Mouse (Mus musculus): ENCODE measurements around the gene Fxyd7.

Gene Fxyd7

GRCm38 (mm10) chr7:31050921-31051320 is 346 bp downstream of the Fxyd7 start:
- no peak for DNase-seq (ENCODE audit: low read depth)

GRCm38 (mm10) chr7:31050487-31050886 is 780 bp downstream of the Fxyd7 start:
- no peak for DNase-seq (ENCODE audit: low read depth)

GRCm38 (mm10) chr7:31049846-31050281 is 1.4 kb downstream of the Fxyd7 start:
- no peak for DNase-seq (ENCODE audit: low read depth)

GRCm38 (mm10) chr7:31049135-31049845 is 2.0 kb downstream of the Fxyd7 start:
- DNase-seq (ENCODE audit: low read depth) = peak; percentile 51

GRCm38 (mm10) chr7:31042431-31042910 is 8.8 kb downstream of the Fxyd7 start, which contains the start of gene Fxyd5:
TSS of gene Fxyd5 (minus strand) at chr7:31042481.
- DNase-seq (ENCODE audit: low read depth) = peak; percentile 21

- peak; percentile 91 for DNase-seq (ENCODE audit: low read depth)
These were observed 9.5 kb downstream of the Fxyd7 start for GRCm38 (mm10) chr7:31041662-31042315.

GRCm38 (mm10) chr7:31041023-31041407 is 10.3 kb downstream of the Fxyd7 start:
- DNase-seq (ENCODE audit: low read depth) = peak; percentile 56

GRCm38 (mm10) chr7:31040281-31041022 is 10.8 kb downstream of the Fxyd7 start:
- DNase-seq (ENCODE audit: low read depth) = peak; percentile 45

GRCm38 (mm10) chr7:31039011-31039410 is 12.3 kb downstream of the Fxyd7 start:
- DNase-seq (ENCODE audit: low read depth) = no peak

GRCm38 (mm10) chr7:31037675-31038074 is 13.6 kb downstream of the Fxyd7 start:
- peak; percentile 80 for DNase-seq (ENCODE audit: low read depth)

- DNase-seq (ENCODE audit: low read depth) = peak; percentile 96
These were observed 14.3 kb downstream of the Fxyd7 start for GRCm38 (mm10) chr7:31036917-31037316.

- no peak for DNase-seq (ENCODE audit: low read depth)
These were observed 16.0 kb downstream of the Fxyd7 start for GRCm38 (mm10) chr7:31035291-31035690.

GRCm38 (mm10) chr7:31034789-31035188 is 16.5 kb downstream of the Fxyd7 start:
- DNase-seq (ENCODE audit: low read depth) = peak; percentile 61

GRCm38 (mm10) chr7:31033409-31034165 is 17.7 kb downstream of the Fxyd7 start:
- peak; percentile 85 for DNase-seq (ENCODE audit: low read depth)

- peak; percentile 88 for DNase-seq (ENCODE audit: low read depth)
These were observed 19.5 kb downstream of the Fxyd7 start for GRCm38 (mm10) chr7:31031731-31032130.

GRCm38 (mm10) chr7:31030717-31031116 is 20.6 kb downstream of the Fxyd7 start:
- DNase-seq (ENCODE audit: low read depth) = peak; percentile 76

GRCm38 (mm10) chr7:31028609-31029008 is 22.7 kb downstream of the Fxyd7 start:
- peak; percentile 80 for DNase-seq (ENCODE audit: low read depth)

- peak; percentile 83 for DNase-seq (ENCODE audit: low read depth)
These were observed 34.0 kb downstream of the Fxyd7 start for GRCm38 (mm10) chr7:31017104-31017901.

GRCm38 (mm10) chr7:31012971-31013370 is 38.3 kb downstream of the Fxyd7 start:
- no peak for DNase-seq (ENCODE audit: low read depth)

GRCm38 (mm10) chr7:31008889-31009288 is 42.4 kb downstream of the Fxyd7 start:
- no peak for DNase-seq (ENCODE audit: low read depth)

- peak; percentile 78 for DNase-seq (ENCODE audit: low read depth)
These were observed 43.1 kb downstream of the Fxyd7 start for GRCm38 (mm10) chr7:31008175-31008574.
